Mouse (Mus musculus) testis, adult 10 weeks (tissue): Measurements from ENCODE around the gene Tle3. TPM values are rescaled to one million over a fixed set of nuclear protein-coding genes. Genes with fewer than 3 reads are reported as not detected.

ENCODE experiments used
- polyA plus RNA-seq: library from polyadenylated mRNA; stranded (reverse); fragments of 350-450 nt; fragmentation: Illumina TruSeq; extraction: RNeasy Lipid Tissue Mini Kit (QIAGEN cat#74804); gene quantifications from one replicate; pipeline ENCODE4 v1.2.3, GENCODE M21; 2014; ENCODE audit warnings: low read depth, low replicate concordance

Tle3 gene
- 92.6 TPM for polyA plus RNA-seq

GRCm38 (mm10) chr9:61371755-61372509, at the start of gene Tle3:
Gene Tle3, plus strand, starts transcription at chr9:61372366.

